Mouse (Mus musculus) spleen, adult 2 months (tissue): ENCODE results near the gene Ccdc148.

Source experiments
- CTCF ChIP-seq: fragments of 200-500 bp; IDR thresholded peaks from 2 replicates; pipeline ENCODE4 v1.5.1; 2011; ENCODE audit warnings: mild to moderate bottlenecking, inconsistent platforms; ENCODE audit not compliant: insufficient read depth, insufficient read length, insufficient replicate concordance; ENCODE audit errors: extremely low read depth
- POLR2A ChIP-seq: fragments of 200-500 bp; IDR thresholded peaks from 2 replicates; pipeline ENCODE4 v1.6.1; 2011; ENCODE audit warnings: low read depth, low read length, inconsistent platforms

- TF ChIP-seq CTCF (no peak), POLR2A (no peak)
These were observed 17.7 kb upstream of the Ccdc148 start for GRCm38 (mm10) chr2:59178191-59178590.
